Mouse (Mus musculus): ENCODE data around the gene Slc9a2.

Gene Slc9a2

DNA sequence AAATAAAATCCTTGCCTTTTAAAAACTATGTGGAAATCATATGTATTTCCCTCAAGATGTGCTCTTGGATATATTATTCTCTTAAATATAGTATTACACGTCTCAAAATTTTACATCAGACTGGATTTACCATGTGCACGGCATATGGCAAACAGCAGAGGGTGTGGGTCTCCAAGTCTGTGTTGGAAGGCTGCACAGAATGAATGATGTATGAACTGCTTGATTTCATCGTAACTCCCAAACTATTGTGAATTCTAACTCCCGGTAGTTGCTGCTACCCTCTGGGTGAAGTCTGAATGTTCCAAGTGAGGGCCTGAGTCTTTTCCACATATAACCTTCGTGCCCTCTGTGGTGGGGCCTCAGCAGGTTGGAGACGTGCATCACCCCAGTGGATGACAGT, 108.6 kb downstream of the Slc9a2 start:
- no peak for DNase-seq (ENCODE audit: extremely low spot score)

DNA sequence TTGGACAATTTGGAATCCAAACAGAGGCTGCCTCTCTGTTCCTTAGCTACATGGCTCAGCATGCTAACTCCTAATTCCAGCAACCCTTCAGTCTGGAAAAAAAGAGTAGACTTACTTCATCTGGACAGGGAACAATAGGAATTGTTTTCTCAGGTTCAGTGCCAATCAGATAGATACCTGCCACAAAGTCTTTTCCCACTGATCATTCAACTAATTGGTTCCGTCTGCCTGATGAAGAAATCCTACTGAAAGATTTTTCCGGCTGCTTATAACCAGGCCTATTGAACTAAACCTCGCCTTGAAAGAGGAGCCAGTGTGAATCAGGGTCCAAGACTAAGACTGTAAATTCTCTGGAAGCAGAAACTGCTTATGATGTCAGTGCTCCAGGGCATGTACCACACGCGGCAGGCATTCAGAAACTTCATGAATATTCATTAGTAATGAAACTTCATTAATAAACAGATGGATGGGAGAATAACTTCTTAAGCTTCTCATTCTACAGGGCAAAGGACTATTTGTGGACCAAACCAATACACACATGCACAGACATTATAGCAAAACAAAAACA, 109.4 kb downstream of the Slc9a2 start:
- DNase-seq (ENCODE audit: extremely low spot score) = no peak

DNA sequence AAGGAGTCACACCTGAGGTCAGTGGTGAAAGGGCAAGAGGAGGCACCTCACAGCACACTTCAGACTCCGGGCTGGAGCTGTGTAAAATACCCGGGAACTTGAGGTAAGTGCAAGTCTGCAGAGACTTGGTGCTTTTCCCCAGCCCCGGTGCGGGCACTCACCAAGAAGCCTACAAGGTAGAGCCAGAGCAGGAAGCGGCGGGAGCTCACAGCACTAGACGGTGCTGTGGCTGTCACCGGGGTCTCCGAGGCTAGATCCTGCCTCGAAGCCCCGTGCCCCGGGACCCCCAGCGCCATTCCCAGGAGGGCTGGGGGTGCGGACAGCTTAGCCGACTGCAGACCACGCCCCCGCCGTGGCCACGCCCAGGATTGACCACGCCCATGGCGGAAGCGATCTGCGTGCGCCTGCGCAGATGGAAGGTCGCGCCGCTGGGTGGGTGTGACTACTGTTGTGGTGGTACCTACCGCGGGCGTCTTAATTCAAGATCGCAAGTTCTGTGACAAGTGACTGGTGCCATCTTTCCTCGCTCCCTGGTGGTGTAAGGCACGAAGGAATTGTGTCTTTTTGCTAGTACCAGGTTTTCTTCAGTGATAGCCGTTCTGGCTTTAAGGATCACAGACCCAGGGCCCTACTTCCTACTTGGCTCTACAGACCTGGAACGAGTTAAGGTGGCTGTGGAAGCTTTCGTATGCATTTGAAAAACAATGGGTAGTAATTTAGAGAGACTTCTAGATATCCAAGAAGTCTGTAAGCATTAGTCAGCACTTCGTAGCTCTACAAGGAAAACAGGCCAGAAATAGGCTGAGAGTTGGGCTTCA, 110.2 kb downstream of the Slc9a2 start, which contains the start of gene Mfsd9:
Gene Mfsd9, minus strand, starts transcription at position 364 of the 818 bp plus-strand sequence.
- DNase-seq (ENCODE audit: extremely low spot score) = peak; percentile 93

DNA sequence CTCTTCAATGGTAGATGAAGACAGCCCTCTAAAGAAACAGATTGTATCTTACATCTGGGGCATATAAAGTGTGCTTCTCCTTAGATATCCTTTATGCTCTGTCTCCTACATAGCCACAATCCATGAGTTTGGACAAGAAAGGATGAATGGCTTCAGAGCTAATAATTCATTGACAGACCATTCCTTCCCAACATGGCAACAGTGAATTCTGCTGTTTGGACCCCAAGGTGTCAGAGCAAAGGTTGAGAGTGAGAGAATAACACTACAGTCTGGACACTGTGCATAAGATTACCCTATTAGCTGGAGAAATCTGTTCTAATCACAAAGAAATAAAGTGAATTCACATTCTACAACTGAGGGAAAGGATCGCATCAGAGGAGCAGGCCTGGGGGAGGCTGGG, 115.1 kb downstream of the Slc9a2 start:
- no peak for DNase-seq (ENCODE audit: extremely low spot score)

DNA sequence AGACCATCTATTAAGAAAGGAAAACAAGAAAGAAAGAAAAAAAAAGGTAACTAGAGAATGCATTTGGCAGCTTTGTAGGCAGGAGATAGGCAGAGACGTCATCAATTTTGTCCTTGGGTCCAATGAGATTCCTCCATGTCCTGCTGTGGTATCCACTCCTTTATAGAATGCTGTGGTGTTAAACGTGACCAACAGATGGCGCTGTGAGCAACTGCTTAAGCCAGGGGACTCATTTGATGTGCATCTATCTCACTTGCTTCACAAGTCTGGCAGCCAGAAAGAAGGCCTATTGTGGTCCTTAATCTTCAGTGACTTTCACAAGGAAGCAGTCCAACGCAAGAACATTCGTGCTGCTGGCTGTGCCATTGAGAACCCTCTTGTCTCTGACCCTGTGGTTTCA, 117.0 kb downstream of the Slc9a2 start:
- peak; percentile 45 for DNase-seq (ENCODE audit: extremely low spot score)

DNA sequence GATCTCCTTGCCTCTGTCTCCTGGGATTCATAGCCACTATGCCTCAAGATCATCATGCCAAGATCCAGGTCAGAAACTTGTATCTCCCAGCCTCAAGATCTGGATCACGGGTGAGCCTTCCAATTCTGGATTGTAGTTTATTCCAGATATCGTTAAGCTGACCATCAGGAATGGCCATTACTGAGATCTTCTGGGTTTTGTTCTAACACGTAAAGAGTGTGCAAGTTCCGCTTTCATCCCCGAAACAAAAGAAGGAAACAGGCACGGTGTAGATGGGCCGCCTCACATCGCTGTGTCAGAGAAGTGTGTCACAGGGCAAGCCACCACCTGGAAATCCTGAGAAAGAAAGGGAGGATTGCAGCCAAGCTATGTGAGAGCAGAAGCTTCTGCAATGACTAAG, 118.7 kb downstream of the Slc9a2 start:
- DNase-seq (ENCODE audit: extremely low spot score) = no peak

DNA sequence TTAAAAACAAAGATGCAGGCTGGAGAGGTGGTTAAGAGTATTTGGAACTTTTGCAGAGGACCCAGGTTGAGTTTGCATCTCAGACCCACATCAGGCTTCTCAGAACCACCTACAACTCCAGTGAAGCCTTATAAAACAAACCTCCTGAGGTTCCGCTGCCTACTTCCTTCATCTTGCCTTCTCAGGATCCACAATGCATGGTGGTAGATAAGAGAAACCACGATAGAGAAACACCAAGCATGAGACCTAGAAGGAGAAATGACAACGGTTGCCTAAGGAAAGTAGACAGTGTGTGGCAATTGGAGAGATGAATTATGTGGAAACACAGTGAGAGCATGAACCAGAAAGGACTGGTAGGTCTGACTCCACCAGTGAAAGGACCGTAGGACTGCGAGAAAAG, 120.5 kb downstream of the Slc9a2 start:
- no peak for DNase-seq (ENCODE audit: extremely low spot score)

DNA sequence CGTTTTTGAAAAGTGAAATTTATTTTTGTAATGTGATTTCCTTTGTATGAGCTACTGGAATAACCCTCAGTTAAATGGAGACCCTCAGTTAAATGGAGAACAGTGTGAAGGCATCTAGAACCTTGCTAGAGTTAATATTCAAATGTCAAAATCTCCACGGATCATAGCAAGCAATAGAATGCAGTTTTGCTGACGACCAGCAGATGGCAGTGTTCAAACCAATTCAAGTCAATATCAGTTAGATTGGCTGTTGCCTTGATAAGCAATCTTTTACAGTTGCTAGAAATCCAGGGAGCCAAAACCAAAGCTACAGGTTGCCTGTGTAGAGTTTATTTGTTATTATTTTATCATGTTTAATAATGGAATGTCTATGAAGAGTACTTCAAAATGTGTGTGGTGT, 122.4 kb downstream of the Slc9a2 start:
- peak; percentile 42 for DNase-seq (ENCODE audit: extremely low spot score)

DNA sequence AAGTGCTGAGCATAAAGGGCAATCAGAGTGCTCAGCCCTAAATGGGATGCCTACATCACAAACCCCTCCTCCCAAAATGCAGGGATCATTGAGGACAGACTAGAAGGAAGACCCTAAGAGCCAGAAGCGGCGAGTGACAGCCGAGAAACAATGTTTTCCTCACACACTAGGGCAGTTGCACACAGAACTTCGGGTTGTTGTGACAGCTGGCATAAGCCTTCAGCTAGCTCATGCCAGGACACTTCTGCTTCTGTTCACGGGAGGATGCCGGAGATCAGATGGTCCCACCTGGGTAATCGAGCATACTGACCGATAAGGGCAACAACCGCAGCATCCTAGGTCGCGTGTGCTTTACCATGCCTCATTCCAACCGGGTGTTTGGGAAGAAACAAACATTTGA, 123.7 kb downstream of the Slc9a2 start:
- no peak for DNase-seq (ENCODE audit: extremely low spot score)

DNA sequence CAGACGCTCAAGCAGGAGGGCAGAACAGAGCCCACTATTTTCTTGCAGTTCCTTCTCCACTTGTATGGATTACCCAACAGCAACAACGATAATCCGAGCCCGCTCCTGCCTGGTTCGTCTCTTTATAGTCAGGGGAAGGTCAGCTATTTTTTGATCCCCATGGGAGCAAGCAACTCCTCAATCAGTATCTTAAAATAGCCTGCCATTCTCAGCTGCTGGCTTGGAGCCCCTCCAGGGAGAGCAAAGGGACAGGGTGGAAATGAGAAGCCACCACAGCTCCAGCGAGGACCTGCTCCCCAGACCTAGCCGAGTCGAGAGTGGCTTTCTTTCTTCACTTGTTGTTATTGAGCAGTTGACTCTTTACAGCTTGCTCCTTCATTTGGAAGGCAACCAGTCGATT, 125.0 kb downstream of the Slc9a2 start, which contains the start of gene Tmem182:
Gene Tmem182, plus strand, starts transcription at position 251 of the 400 bp plus-strand sequence.
- DNase-seq (ENCODE audit: extremely low spot score) = no peak

DNA sequence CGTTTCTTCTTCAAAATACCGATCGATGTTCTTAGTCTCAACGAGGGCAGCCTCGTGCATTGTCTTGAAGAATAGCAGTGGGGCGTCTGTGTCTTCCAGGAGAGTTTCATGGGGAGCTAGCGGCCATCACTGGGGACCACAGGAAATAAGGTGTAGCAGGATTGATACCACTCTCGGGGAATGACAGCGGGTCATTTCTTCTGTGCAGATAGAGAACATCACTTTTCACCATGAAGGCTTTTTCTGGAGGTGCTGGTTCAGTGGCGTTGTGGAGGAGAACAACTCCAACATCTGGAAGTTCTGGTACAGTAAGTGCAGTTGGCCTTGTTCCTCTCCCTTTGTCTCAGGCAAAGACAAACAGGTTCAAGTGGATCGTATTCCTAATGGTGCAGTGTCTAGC, 125.5 kb downstream of the Slc9a2 start:
- no peak for DNase-seq (ENCODE audit: extremely low spot score)

DNA sequence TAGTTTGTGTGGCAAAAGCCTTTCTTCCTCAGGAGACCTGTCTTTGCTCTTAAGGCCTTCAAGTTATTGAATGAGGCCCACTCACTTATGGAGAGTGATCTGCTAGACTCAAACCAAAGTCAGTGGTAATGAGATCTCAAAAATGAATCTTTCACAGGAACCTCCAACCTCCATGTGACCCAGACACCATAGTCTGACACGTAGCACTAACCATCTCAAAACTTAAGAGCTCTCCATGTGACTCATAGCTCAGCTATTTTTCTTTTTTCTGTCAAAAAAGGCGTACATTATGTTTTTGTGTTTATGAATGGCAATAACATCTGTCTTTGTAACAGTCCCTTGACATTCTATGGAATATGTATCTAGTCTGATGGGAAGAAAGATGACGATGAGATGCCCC, 128.3 kb downstream of the Slc9a2 start:
- no peak for DNase-seq (ENCODE audit: extremely low spot score)

DNA sequence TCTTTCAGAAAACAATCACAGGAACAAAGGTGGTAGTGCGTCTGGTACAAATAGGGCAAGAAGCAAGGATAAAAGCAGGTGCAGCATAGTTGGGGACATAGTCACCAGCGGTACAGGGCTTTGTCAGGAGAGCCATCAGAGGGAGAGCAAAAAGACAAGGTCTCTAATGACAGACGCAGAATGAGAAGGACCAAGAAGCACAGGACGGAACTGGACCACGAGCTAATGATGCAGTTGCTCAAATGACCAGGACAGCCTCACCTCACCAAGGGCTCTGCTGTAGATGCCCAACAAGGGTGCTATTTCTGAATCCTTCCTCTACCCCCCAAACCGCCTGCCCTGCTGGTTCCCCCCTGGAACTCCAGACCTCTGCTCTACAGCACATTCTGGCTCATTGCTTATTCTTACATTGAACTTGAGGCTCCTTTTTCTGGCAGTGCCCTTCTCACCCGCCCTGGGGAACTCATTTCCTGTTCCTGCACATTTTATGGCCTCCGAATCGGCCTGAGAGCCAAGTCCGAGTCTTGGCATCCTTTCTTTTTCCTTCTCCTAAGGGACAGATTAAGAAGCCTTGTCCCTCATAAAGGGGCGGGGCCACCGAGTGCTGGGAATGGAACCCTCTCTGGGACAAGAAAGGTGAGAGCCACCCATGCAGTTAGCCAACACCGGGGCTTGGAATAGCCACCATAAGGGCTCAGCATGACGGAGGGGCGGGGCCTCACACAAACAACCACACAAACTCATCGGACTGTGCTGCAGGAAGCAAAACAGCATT, 134.9 kb downstream of the Slc9a2 start:
- DNase-seq (ENCODE audit: extremely low spot score) = no peak
